Comparison of ENCODE assay signal across 8 mouse cellular contexts in the genomic region with DNA sequence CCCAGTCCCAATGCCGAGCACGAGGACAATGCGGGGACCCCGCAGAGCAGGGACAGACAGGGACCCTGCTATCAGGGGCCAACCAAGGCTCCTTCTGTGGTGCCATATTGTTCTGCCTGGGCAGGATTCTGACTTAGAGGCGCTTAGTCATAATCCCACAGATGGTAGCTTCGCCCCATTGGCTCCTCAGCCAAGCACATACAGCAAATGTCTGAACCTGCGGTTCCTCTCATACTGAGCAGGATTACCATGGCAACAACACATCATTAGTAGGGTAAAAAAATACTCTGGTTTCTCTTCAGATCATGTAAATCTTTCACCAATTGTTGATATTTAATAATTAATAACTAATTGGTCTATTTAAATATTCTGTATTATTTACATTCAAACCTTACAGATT.
DNase-seq lines count a peak whose midpoint lies in the region; ATAC-seq and TF ChIP-seq lines count a peak whose summit lies in the region.

No protein-coding gene starts in this region.

- H3K27ac ChIP-seq in MEL (ENCODE audit: control insufficient read depth, low read depth, low read length), result no peak overlapping the region
- no peak overlapping the region for H3K27ac ChIP-seq in layer of hippocampus, adult 2 months
- no peak overlapping the region for H3K27ac ChIP-seq in thymus, adult 2 months (ENCODE audit: control insufficient read depth, insufficient read depth, low read length)

- no peaks in the 10 kb centered on the region for H3K9me3 ChIP-seq in MEL (replicated peaks; ENCODE audit: insufficient read depth, low read length)

- DNase-seq in MEL (ENCODE audit: low read depth, low spot score), result peak; percentile 88
- peak; percentile 94 for DNase-seq in cerebellum, adult 9-10 months
- peak; percentile 95 to 100 for DNase-seq in frontal cortex, adult 2 months (ENCODE audit: extremely low spot score in 1 of 2, low spot score in 1 of 2)
- peak; percentile 95 to 100 for DNase-seq in layer of hippocampus, adult 2 months (ENCODE audit: low spot score in 2 of 2)
- DNase-seq in lung, adult 18-20 months, result peak; percentile 90 to 91
- peak; percentile 93 for DNase-seq in thymus, adult 2 months

- no peaks in the 10 kb centered on the region for H3K36me3 ChIP-seq in MEL (ENCODE audit: control insufficient read depth in 1 of 2, insufficient read depth in 2 of 2, low read length in 2 of 2)
- H3K36me3 ChIP-seq in thymus, adult 2 months (ENCODE audit: control insufficient read depth, insufficient read depth, low read length), result no peaks in the 10 kb centered on the region

- no peaks in the 10 kb centered on the region for H3K79me2 ChIP-seq in MEL (ENCODE audit: control insufficient read depth, insufficient read depth, low read length, poor library complexity)

- H3K27me3 ChIP-seq in MEL (ENCODE audit: control insufficient read depth in 1 of 2, insufficient read depth in 2 of 2, low read length in 2 of 2), result no peaks in the 10 kb centered on the region
- no peaks in the 10 kb centered on the region for H3K27me3 ChIP-seq in thymus, adult 2 months (ENCODE audit: control insufficient read depth, insufficient read depth, low read length)

- TF ChIP-seq RAD21 in MEL (IDR thresholded peaks at IDR 0.05; ENCODE audit: low read depth, low read length), result no peak

- H3K9ac ChIP-seq in MEL (ENCODE audit: control insufficient read depth, low read depth, low read length, poor library complexity, severe bottlenecking), result no peak overlapping the region

- TF ChIP-seq EP300 in MEL (IDR thresholded peaks at IDR 0.05; ENCODE audit: low read depth in 1 of 2, low read length in 2 of 2), result no peak

- 90% methylated on average over 7 of the region's 7 CpGs for WGBS in thymus, adult 2 months

- H3K4me1 ChIP-seq in MEL (ENCODE audit: control insufficient read depth in 1 of 2, insufficient read depth in 2 of 2, low read length in 2 of 2), result no peaks in the 10 kb centered on the region
- H3K4me1 ChIP-seq in thymus, adult 2 months (replicated peaks; ENCODE audit: control insufficient read depth, insufficient read depth, low read length), result no peaks in the 10 kb centered on the region

- TF ChIP-seq CTCF in MEL (IDR thresholded peaks at IDR 0.05 in 2 of 3, conservative IDR thresholded peaks at IDR 0.05 in 1 of 3; ENCODE audit: control insufficient read depth in 1 of 3, insufficient read depth in 1 of 3, low read depth in 2 of 3, low read length in 3 of 3, poor library complexity in 1 of 3, severe bottlenecking in 1 of 3), result no peak
- TF ChIP-seq CTCF in layer of hippocampus, adult 2 months (conservative IDR thresholded peaks at IDR 0.05), result no peak
- TF ChIP-seq CTCF in thymus, adult 2 months (IDR thresholded peaks at IDR 0.05; ENCODE audit: borderline replicate concordance, control insufficient read depth, extremely low read depth, insufficient read depth, low read length, poor library complexity), result no peak

- peak; percentile 93 to 94 for ATAC-seq in hematopoietic stem cell, adult 5-6 weeks (replicated peaks in 1 of 2; ENCODE audit: insufficient read depth in 1 of 2, low FRiP score in 2 of 2, low TSS enrichment in 1 of 2, low read depth in 1 of 2, poor library complexity in 2 of 2, severe bottlenecking in 2 of 2)
- ATAC-seq in neutrophil, adult 5-6 weeks (ENCODE audit: extremely low read depth, insufficient number of reproducible peaks, low FRiP score, poor library complexity, severe bottlenecking), result peak; percentile 90

- no peak for TF ChIP-seq POLR2A in MEL (IDR thresholded peaks at IDR 0.05; ENCODE audit: control insufficient read depth in 1 of 2, insufficient read depth in 1 of 2, low read depth in 1 of 2, low read length in 2 of 2, poor library complexity in 1 of 2)
- no peak for TF ChIP-seq POLR2A in thymus, adult 2 months (IDR thresholded peaks at IDR 0.05; ENCODE audit: control insufficient read depth, extremely low read depth, insufficient read depth, low read length, poor library complexity)

- no peak overlapping the region for H3K4me3 ChIP-seq in MEL (ENCODE audit: control insufficient read depth in 1 of 2, insufficient read depth in 1 of 2, low read depth in 2 of 2, low read length in 2 of 2)
- H3K4me3 ChIP-seq in layer of hippocampus, adult 2 months, result no peak overlapping the region
- no peak overlapping the region for H3K4me3 ChIP-seq in thymus, adult 2 months (ENCODE audit: control insufficient read depth, insufficient read depth, low read length)

TF ChIP-seq in MEL, 35 proteins besides CTCF, POLR2A, EP300 and RAD21:
- TF ChIP-seq ZNF384 (IDR thresholded peaks at IDR 0.05; ENCODE audit: low read depth, low read length) (no peak), SMC3 (IDR thresholded peaks at IDR 0.05; ENCODE audit: low read depth, low read length) (no peak), MYB (IDR thresholded peaks at IDR 0.05; ENCODE audit: low read depth, low read length) (no peak), TBP (IDR thresholded peaks at IDR 0.05; ENCODE audit: low read depth, low read length) (no peak), GABPA (IDR thresholded peaks at IDR 0.05; ENCODE audit: low read depth, low read length) (no peak), MEF2A (IDR thresholded peaks at IDR 0.05; ENCODE audit: extremely low read depth, insufficient replicate concordance, low read depth, low read length, poor library complexity, severe bottlenecking) (no peak), NELFE (IDR thresholded peaks at IDR 0.05; ENCODE audit: low read depth, low read length) (no peak), KAT2A (conservative IDR thresholded peaks at IDR 0.05; ENCODE audit: low read depth, low read length) (no peak), JUND (IDR thresholded peaks at IDR 0.05; ENCODE audit: low read depth, low read length) (no peak), MAX (IDR thresholded peaks at IDR 0.05; ENCODE audit: low read length) (no peak), MAZ (IDR thresholded peaks at IDR 0.05; ENCODE audit: low read depth, low read length) (no peak), POLR2AphosphoS2 (IDR thresholded peaks at IDR 0.05; ENCODE audit: low read length) (no peak), ZKSCAN1 (IDR thresholded peaks at IDR 0.05; ENCODE audit: low read depth, low read length) (no peak), BHLHE40 (IDR thresholded peaks at IDR 0.05; ENCODE audit: borderline replicate concordance, low read depth, low read length) (no peak), CHD2 (IDR thresholded peaks at IDR 0.05; ENCODE audit: low read length) (no peak), GATA1 (IDR thresholded peaks at IDR 0.05; ENCODE audit: low read depth, low read length) (no peak)
